Mouse (Mus musculus): Measurements from ENCODE around the gene 6030452D12Rik.

6030452D12Rik gene

DNA sequence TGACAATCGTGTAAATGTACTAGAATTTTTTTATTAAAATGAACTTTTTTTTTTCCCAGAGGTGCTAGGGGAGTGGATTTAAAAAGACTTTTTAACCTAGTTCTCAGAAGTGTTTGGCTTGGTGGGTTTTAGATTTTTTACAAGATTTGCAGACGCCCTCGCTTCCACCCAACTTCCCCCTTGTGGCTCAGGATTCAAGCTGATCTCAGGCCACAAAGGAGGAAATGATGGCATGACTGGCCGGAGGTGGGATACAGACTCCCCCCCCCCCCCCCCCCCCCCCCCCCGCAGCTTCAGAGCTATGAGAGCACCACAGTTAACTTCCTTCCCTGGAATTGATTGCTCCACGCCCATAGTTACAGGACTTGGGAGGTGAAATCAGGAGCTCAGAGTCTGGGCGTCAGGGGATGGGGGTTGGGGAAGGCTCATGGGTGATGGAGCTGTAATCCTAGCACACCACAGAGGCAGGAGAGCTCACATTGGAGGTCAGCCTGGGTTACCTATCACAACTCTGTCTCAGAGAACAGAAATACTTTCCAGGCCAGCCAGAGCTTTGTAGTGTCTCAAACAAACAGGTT lies 55.8 kb downstream of the 6030452D12Rik start:
- in situ Hi-C loops (cut with MboI, MseI) = no loop called here

Data from regulatory T cell (primary cell).